Mouse (Mus musculus) forebrain, embryonic 16.5 days (tissue): ENCODE data around the gene Mapkap1. TPM values are rescaled to one million over a fixed set of nuclear protein-coding genes. Genes with fewer than 3 reads are reported as not detected.

Experiments
- ATAC-seq: fragments of 200-750 bp; cut with Nextera tagmentation; 2 replicates; pipeline ENCODE4 v1.8.0; 2017; ENCODE audit warnings: mild to moderate bottlenecking, moderate library complexity
- H3K27ac ChIP-seq: fragments of 300-500 bp; sonication (generic); 2 replicates; pipeline ENCODE4 v1.5.1; 2014; ENCODE audit warnings: low read length, control low read depth
- H3K27me3 ChIP-seq: fragments of 300-500 bp; sonication (generic); replicated peaks from 2 replicates; pipeline ENCODE4 v1.6.1; 2014; ENCODE audit warnings: low read length; ENCODE audit not compliant: control insufficient read depth, insufficient read depth
- H3K36me3 ChIP-seq: fragments of 300-500 bp; sonication (generic); 2 replicates; pipeline ENCODE4 v1.6.1; 2014; ENCODE audit not compliant: control insufficient read depth, insufficient read depth
- H3K4me1 ChIP-seq: fragments of 300-500 bp; sonication (generic); replicated peaks from 2 replicates; pipeline ENCODE4 v1.6.1; 2014; ENCODE audit warnings: low read length; ENCODE audit not compliant: control insufficient read depth, insufficient read depth
- H3K4me2 ChIP-seq: fragments of 300-500 bp; sonication (generic); 2 replicates; pipeline ENCODE4 v1.6.1; 2014; ENCODE audit warnings: mild to moderate bottlenecking, low read length, control low read depth
- H3K4me3 ChIP-seq: fragments of 300-500 bp; sonication (generic); replicated peaks from 2 replicates; pipeline ENCODE4 v1.5.1; 2014; ENCODE audit warnings: mild to moderate bottlenecking, low read length, control low read depth
- H3K9ac ChIP-seq: fragments of 300-500 bp; sonication (generic); replicated peaks from 2 replicates; pipeline ENCODE4 v1.6.1; 2014; ENCODE audit warnings: low read depth, low read length, control low read depth
- H3K9me3 ChIP-seq: fragments of 300-500 bp; sonication (generic); 2 replicates; pipeline ENCODE4 v1.6.1; 2016; ENCODE audit warnings: low read length; ENCODE audit not compliant: control insufficient read depth
- WGBS: fragments of 180-500 bp; shearing (Covaris S2); extraction: QIAGEN DNeasy Blood & Tissue Kit; methylation state at CpG from one replicate; pipeline ENCODE4 v1.1.7; 2014; 5-methylcytosine and 5-hydroxymethylcytosine counted together
- polyA plus RNA-seq: library from polyadenylated mRNA; unstranded; fragments of >200 nt; fragmentation: Nextera tagmentation; extraction: Ambion mirVana; gene quantifications from 2 replicates; pipeline ENCODE4 v1.2.1, GENCODE M21; 2015

Mapkap1 gene
- polyA plus RNA-seq, 1 experiment from 2014 or later = 100 TPM

- H3K4me3 ChIP-seq = no peak overlapping the region
- 14% methylated on average over 12 of the region's 12 CpGs for WGBS
- no peaks in the 10 kb centered on the region for H3K36me3 ChIP-seq
- H3K4me1 ChIP-seq = peaks cover 33% of the 10 kb centered on the region
- H3K4me2 ChIP-seq = 0 out of 2 replicates have a peak overlapping the region, but pooled peaks have one; percentile 5
- ATAC-seq = peak; percentile 46; the same call in 1 of the 2 replicates
- H3K9ac ChIP-seq = no peak overlapping the region
- H3K27ac ChIP-seq = no peak overlapping the region; the same call in 1 of the 2 replicates
- H3K27me3 ChIP-seq = no peaks in the 10 kb centered on the region
- no peaks in the 10 kb centered on the region for H3K9me3 ChIP-seq
Observed at GRCm38 (mm10) chr2:34534996-34535395, 128.4 kb downstream of the Mapkap1 start.

DNA sequence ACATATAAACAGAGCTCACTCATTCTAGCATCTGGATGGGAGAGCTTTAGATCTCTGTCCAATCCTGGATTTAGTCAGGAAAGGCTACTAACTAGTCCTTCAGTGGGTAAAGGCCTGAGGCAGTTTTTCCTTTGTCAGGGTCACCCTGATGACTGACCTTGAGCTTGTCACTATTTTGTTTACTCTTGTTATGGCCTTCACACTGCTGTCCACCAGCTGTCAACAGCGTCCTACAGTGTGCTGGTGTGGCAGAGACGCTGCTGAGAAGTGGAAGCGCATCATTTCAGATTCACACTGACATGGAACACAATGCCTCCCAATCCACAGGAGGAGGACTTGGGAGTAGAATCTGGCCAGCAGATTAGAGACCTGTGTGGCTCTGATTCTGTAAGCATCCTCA lies 130.8 kb downstream of the Mapkap1 start:
- no peaks in the 10 kb centered on the region for H3K27me3 ChIP-seq
- H3K4me1 ChIP-seq = peaks cover 16% of the 10 kb centered on the region
- H3K27ac ChIP-seq = no peak overlapping the region
- H3K36me3 ChIP-seq = no peaks in the 10 kb centered on the region
- 83% methylated on average over 3 of the region's 3 CpGs for WGBS
- H3K4me2 ChIP-seq = no peak overlapping the region
- ATAC-seq = no peak
- no peak overlapping the region for H3K9ac ChIP-seq
- H3K9me3 ChIP-seq = no peaks in the 10 kb centered on the region
- no peak overlapping the region for H3K4me3 ChIP-seq

DNA sequence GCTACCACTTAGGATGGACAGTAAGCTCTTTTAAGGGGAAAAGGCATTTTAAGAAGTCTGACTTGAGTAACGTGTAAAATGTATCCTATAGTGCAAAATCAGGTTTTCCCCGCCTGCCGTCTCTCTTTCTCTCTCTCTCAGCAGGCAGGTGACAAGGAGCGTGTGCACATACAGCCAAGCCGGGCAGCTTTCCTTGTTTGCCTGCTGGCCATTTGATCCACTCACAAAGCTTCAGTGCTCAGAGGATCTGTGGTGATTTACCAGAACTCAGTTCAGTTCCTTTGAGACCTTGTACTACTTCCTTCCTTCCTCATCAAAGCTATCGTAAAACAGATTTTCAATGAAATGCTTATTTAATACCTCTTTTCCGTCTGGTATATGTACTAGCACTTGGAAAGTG lies 137.0 kb downstream of the Mapkap1 start:
- no peak overlapping the region for H3K4me2 ChIP-seq
- no peaks in the 10 kb centered on the region for H3K36me3 ChIP-seq
- H3K4me1 ChIP-seq = peaks cover 25% of the 10 kb centered on the region
- H3K9me3 ChIP-seq = no peaks in the 10 kb centered on the region
- H3K4me3 ChIP-seq = no peak overlapping the region
- no peak overlapping the region for H3K9ac ChIP-seq
- 35% methylated on average over 7 of the region's 7 CpGs for WGBS
- ATAC-seq = no peak
- H3K27ac ChIP-seq = no peak overlapping the region
- no peaks in the 10 kb centered on the region for H3K27me3 ChIP-seq

DNA sequence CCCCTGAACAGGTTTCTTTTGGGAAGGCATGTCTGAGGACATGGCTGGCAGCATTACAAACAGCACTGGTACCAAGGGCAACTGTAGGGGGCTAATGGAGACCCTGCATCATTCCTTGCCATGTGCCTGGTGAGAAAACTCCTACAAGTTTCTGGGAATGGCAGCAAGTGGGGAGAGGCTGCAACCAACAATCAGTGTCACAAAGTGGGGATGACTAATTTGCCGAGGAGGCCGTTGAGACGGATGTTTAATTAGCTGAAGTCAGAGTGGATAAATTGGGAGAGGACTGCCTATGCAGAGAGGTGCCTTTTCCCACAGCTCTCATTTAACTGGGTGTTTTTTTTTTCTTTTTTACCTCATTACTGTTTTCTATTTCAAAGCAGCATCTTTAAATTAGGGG lies 137.4 kb downstream of the Mapkap1 start:
- Histone ChIP-seq H3K9ac (no peak overlapping the region), H3K4me2 (no peak overlapping the region), H3K27me3 (no peaks in the 10 kb centered on the region), H3K4me1 (peaks cover 25% of the 10 kb centered on the region), H3K27ac (no peak overlapping the region), H3K36me3 (no peaks in the 10 kb centered on the region), H3K4me3 (no peak overlapping the region), H3K9me3 (no peaks in the 10 kb centered on the region)
- 9% methylated on average over 3 of the region's 3 CpGs for WGBS
- ATAC-seq = no peak

DNA sequence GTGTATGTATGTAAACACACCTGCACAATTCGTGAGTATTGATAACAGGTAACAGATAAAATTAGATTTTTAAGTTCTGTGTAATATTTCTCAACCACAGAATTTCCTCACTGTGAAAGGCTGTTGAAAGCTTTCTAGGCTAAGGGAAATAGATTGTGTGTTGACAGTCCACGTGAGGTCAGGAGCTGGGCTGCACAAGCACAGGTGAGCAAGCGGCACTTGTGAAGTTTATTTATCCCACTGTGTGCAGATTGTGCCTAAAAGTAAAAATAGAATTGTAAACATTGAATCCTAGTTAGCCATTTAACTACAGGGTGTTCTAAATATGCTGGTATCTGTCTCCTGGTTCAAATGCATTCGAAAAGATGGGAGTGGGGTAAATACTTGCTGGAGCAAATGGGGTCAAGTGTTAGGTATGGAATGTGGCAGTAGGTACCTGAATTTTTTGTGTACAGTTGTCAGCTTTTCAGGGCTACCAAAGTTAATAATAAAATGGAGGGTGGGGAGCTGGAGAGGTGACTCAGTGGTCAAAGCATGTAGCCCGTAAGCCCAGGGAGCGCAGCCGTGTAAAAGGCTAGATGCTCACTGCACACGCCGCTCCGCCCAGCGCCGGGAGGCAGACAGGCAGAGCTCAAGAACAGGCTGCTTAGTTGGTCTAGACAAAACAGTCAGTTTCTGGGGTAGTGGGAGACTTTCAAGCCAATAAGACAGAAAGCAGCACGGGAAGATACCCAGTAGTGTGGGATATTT lies 138.2 kb downstream of the Mapkap1 start:
- 91% methylated on average over 13 of the region's 13 CpGs for WGBS
- H3K4me3 ChIP-seq = no peak overlapping the region
- no peaks in the 10 kb centered on the region for H3K27me3 ChIP-seq
- no peaks in the 10 kb centered on the region for H3K9me3 ChIP-seq
- H3K36me3 ChIP-seq = no peaks in the 10 kb centered on the region
- H3K9ac ChIP-seq = no peak overlapping the region
- peaks cover 25% of the 10 kb centered on the region for H3K4me1 ChIP-seq
- no peak overlapping the region for H3K27ac ChIP-seq
- ATAC-seq = no peak
- H3K4me2 ChIP-seq = no peak overlapping the region

DNA sequence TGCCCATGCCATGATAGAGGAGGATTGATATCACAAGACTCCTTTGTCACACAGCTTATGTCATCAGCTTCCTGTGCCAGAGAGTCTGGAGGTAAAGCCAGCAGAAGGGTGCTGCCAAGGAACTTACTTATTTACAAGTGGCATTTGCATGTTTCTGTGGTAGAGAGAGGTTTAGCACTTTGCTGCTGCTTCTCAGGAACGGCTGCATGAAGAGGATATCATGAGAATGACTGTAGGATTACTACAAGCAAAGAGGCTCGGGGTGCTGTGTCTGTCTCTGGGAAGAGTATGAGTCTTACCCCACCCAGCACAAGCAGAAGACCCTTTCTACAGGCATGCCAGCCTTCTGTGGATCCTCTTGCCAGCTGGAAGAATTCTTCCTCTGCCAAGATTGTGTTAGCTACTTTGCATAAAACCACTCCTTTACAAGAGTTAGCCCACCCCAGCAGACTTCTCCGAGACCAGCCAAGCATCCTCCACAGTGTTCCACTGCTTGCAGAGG lies 139.7 kb downstream of the Mapkap1 start:
- peak; percentile 93 for ATAC-seq
- H3K36me3 ChIP-seq = no peaks in the 10 kb centered on the region
- WGBS = 52% methylated on average over 3 of the region's 3 CpGs

GRCm38 (mm10) chr2:34547516-34547915 lies 140.9 kb downstream of the Mapkap1 start:
- 84% methylated on average over 4 of the region's 4 CpGs for WGBS
- Histone ChIP-seq H3K9ac (no peak overlapping the region), H3K27ac (no peak overlapping the region), H3K4me2 (no peak overlapping the region), H3K4me1 (peaks cover 25% of the 10 kb centered on the region), H3K4me3 (no peak overlapping the region), H3K9me3 (no peaks in the 10 kb centered on the region), H3K27me3 (no peaks in the 10 kb centered on the region), H3K36me3 (no peaks in the 10 kb centered on the region)
- ATAC-seq = no peak

More for the DNA sequence above, 139.7 kb downstream of the Mapkap1 start:
- Histone ChIP-seq H3K4me1 (peaks cover 25% of the 10 kb centered on the region), H3K27ac (peak overlapping the region; percentile 30; the same call in 1 of the 2 replicates), H3K9ac (no peak overlapping the region), H3K4me2 (no peak overlapping the region), H3K27me3 (no peaks in the 10 kb centered on the region), H3K4me3 (no peak overlapping the region), H3K9me3 (no peaks in the 10 kb centered on the region)

- Histone ChIP-seq H3K4me3 (no peak overlapping the region), H3K27ac (no peak overlapping the region), H3K4me2 (no peak overlapping the region), H3K9me3 (no peaks in the 10 kb centered on the region), H3K27me3 (no peaks in the 10 kb centered on the region), H3K36me3 (no peaks in the 10 kb centered on the region), H3K4me1 (peaks cover 21% of the 10 kb centered on the region), H3K9ac (no peak overlapping the region)
- WGBS = 92% methylated on average over 5 of the region's 5 CpGs
- ATAC-seq = no peak
Observed at GRCm38 (mm10) chr2:34548961-34549360, 142.4 kb downstream of the Mapkap1 start.

DNA sequence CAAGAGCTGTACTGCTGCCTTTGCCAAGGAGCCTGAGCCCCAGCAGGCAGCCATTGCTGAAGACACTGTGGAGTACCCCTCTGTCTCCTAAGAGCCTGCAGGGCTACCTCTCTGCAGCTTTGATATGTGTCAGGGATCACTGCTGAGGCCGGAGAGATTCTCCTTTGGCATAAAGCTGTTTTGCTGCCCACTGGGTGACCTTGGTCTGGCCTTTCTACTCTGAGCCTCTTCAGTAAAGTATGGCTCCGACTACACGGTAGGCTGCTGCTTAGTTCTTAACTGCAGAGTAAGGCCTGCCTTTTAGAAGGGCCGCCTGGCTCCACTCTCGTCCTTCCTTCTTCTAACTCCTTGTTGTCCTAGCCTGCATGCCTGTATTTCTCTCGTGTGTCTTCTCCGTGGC lies 142.9 kb downstream of the Mapkap1 start:
- no peaks in the 10 kb centered on the region for H3K27me3 ChIP-seq
- no peak for ATAC-seq
- WGBS = 71% methylated on average over 7 of the region's 7 CpGs
- H3K9ac ChIP-seq = no peak overlapping the region
- no peak overlapping the region for H3K4me3 ChIP-seq
- no peak overlapping the region for H3K27ac ChIP-seq
- H3K4me1 ChIP-seq = peaks cover 20% of the 10 kb centered on the region
- no peaks in the 10 kb centered on the region for H3K9me3 ChIP-seq
- H3K4me2 ChIP-seq = no peak overlapping the region
- no peaks in the 10 kb centered on the region for H3K36me3 ChIP-seq
